Mouse (Mus musculus) neural tube, embryonic 14.5 days (tissue): Measurements from ENCODE around the gene Zfp879. TPM values are rescaled to one million over a fixed set of nuclear protein-coding genes. Genes with fewer than 3 reads are reported as not detected.

Experiments used
- ATAC-seq: fragments of 200-750 bp; cut with Nextera tagmentation; 2 replicates; pipeline ENCODE4 v1.8.0; 2017; ENCODE audit warnings: low read depth, mild to moderate bottlenecking, moderate TSS enrichment, moderate library complexity
- H3K27ac ChIP-seq: fragments of 300-500 bp; sonication (generic); 2 replicates; pipeline ENCODE4 v1.5.1; 2014; ENCODE audit warnings: low read depth, mild to moderate bottlenecking, control low read depth, low read length, moderate library complexity, mixed read lengths
- H3K27me3 ChIP-seq: fragments of 300-500 bp; sonication (generic); 2 replicates; pipeline ENCODE4 v1.6.1; 2014; ENCODE audit warnings: low read length; ENCODE audit not compliant: control insufficient read depth, insufficient read depth
- H3K36me3 ChIP-seq: fragments of 300-500 bp; sonication (generic); 2 replicates; pipeline ENCODE4 v1.6.1; 2014; ENCODE audit warnings: low read length, mixed read lengths; ENCODE audit not compliant: control insufficient read depth, insufficient read depth
- H3K4me1 ChIP-seq: fragments of 300-500 bp; sonication (generic); 2 replicates; pipeline ENCODE4 v1.6.1; 2014; ENCODE audit warnings: low read length; ENCODE audit not compliant: control insufficient read depth, insufficient read depth
- H3K4me2 ChIP-seq: fragments of 300-500 bp; sonication (generic); 2 replicates; pipeline ENCODE4 v1.6.1; 2014; ENCODE audit warnings: mild to moderate bottlenecking, low read depth, low read length, control low read depth
- H3K4me3 ChIP-seq: fragments of 300-500 bp; sonication (generic); 2 replicates; pipeline ENCODE4 v1.5.1; 2014; ENCODE audit warnings: low read depth, low read length, control low read depth, mixed read lengths
- H3K9ac ChIP-seq: fragments of 300-500 bp; sonication (generic); replicated peaks from 2 replicates; pipeline ENCODE4 v1.6.1; 2014; ENCODE audit warnings: low read depth, mild to moderate bottlenecking, control low read depth, low read length, mixed read lengths
- H3K9me3 ChIP-seq: fragments of 300-500 bp; sonication (generic); 2 replicates; pipeline ENCODE4 v1.6.1; 2016; ENCODE audit warnings: low read length; ENCODE audit not compliant: control insufficient read depth
- WGBS: fragments of 180-500 bp; shearing (Covaris S2); extraction: QIAGEN DNeasy Blood & Tissue Kit; methylation state at CpG from one replicate; pipeline ENCODE4 v1.1.7; 2014; 5-methylcytosine and 5-hydroxymethylcytosine counted together
- polyA plus RNA-seq: library from polyadenylated mRNA; unstranded; fragments of >200 nt; fragmentation: Nextera tagmentation; extraction: Ambion mirVana; gene quantifications from 2 replicates; pipeline ENCODE4 v1.2.1, GENCODE M21; 2014

Zfp879 gene
- 1.4 and 2.3 TPM in 2 replicates for polyA plus RNA-seq

DNA sequence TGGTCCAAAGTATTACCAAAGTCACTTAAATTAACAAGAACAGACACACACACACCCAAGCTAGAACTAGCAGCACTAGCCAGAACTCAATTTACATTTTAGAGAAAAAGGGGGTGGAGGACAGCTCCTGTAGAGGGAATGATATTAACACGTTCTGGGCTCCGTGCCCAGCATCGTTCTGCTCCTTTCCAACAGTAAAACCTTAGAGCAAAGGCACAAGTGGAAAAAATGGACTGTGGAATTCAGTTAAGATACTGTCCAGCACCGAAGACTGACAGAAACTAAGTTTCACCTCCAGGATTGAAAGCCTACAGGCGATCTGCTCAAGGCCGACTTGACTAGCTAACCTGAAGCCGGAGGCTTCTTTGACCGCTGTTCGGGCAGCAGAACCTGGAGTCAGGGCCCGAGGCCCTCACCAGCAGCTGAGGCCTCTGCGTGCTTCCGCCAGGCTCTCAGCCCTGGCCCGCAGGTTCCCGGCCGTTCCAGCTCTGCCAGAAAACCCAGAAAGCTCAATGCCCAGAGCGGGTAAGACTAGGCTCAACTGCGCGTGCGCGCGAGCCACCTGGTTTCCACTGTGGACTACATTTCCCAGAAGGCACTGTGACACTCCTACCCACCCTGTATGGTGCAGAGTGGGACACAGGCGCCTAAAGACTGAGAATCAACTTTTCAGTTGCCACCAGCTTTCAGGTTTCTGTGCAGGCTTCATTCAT lies at the start of gene Zfp879:
Zfp879 (minus strand) TSS at position 530 of the 713 bp plus-strand sequence.
- Histone ChIP-seq H3K4me2 (peak within 1 kb of the TSS; percentile 65), H3K4me1 (no peaks in the 10 kb centered on the region), H3K9me3 (no peaks in the 10 kb centered on the region), H3K27ac (peak within 1 kb of the TSS; percentile 75; the same call in 1 of the 2 replicates), H3K4me3 (peak within 1 kb of the TSS; percentile 38), H3K36me3 (no peaks in the 10 kb centered on the region), H3K9ac (peak within 1 kb of the TSS; percentile 62), H3K27me3 (no peaks in the 10 kb centered on the region)
- 22% methylated on average over 22 of the region's 22 CpGs for WGBS
- ATAC-seq, result peak; percentile 97

DNA sequence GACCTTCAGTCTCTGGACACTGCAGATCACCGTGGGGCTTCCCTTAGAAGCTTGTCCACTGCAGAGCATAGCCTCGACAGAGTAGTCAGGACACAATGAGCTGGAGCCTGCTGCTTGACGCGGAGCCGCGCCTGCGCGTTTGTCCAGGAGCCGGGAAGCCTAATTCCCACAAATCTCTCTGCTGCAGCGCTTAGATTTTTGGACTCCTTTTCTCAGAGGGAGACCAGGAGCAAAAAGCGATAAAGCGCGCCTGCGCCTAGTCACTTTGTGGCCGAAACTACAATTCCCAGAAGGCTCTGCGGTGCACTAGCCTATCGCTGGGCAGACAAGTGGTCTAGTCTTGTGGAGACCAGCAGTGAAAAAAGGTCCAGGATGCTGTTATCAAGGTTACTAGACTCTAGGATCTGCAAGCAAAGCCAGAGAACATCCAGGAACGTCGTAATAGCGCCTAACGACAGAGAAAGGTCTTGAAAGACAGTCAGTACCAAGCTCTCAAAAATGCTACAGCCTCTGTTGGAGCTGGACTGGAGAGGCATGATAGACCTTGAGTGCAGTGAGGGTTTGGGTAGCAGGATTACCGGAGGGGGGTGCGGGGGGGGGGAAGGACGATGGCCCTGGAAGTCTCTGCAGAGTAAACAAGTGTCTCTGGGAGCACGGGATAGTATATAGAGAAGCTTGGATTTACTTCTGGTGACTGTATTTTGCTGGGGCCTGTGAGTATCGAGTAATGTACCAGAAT lies 46.2 kb upstream of the Zfp879 start, which contains the start of gene Zfp454:
Zfp454 (minus strand) TSS at position 262 of the 739 bp plus-strand sequence.
- WGBS, result 6% methylated on average over 26 of the region's 26 CpGs
- peaks cover 7% of the 10 kb centered on the region; the same call in 1 of the 2 replicates for H3K4me1 ChIP-seq

DNA sequence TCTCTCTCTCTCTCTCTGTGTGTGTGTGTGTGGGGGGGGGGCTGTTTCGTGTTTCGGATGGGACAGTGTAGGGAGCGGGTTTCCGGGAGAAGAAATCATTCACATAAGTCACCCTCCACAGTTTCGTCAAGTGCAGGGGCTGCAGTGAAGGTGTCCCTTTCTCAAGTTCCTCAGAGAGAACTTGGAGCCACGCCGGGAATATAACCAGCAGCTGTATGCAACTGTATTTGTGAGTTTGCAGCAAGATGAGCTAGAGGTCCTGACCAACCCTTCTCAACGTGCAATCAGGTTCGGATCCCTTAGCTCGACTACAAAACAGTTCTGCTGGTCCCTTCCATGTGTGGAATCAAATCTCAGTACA lies 45.6 kb upstream of the Zfp879 start:
- H3K4me1 ChIP-seq, result peaks cover 7% of the 10 kb centered on the region; the same call in 1 of the 2 replicates
- peak; percentile 9 for ATAC-seq

More for the DNA sequence above, 46.2 kb upstream of the Zfp879 start, which contains the start of gene Zfp454:
- Histone ChIP-seq H3K9ac (peak within 1 kb of the TSS; percentile 60), H3K27ac (peak within 1 kb of the TSS; percentile 76), H3K9me3 (peaks cover 4% of the 10 kb centered on the region; the same call in 1 of the 2 replicates), H3K36me3 (peaks cover 9% of the 10 kb centered on the region; the same call in 1 of the 2 replicates), H3K4me2 (peak within 1 kb of the TSS; percentile 74), H3K27me3 (no peaks in the 10 kb centered on the region), H3K4me3 (peak within 1 kb of the TSS; percentile 48)
- ATAC-seq, result peak; percentile 96

DNA sequence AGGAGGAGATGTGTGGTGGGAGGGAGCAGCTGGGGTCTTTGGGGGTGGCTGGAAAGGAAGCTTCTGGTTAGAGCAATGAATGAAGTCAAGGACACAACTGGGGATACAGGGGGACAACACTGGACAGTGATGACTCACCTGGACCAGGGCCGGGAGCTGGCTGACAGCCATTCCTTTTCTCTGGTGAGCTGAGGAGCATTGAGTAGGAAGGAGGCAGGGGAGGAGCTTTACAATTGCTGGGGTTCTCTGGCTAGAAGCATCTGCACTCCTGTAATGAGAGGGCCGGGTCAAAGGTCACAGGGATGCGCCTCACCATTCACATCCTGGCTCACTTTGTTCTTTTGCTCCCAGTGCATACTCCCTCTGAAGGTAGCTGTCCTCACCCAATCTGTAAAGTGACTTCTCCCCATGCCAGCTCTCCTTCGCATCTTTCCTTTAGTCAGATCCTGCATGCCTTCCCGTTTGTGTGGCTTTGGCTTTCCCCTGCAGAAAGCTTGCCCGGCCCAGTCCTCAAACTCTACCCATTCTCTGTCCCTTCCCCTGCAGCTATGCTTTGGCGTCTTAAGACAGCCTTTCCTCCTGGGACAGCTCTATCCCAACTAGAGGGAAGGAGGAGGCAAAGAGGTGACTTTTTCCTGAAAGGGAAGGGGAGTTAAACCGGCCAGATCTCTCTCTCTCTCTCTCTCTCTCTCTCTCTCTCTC lies 45.0 kb upstream of the Zfp879 start:
- H3K36me3 ChIP-seq, result peaks cover 16% of the 10 kb centered on the region; the same call in 1 of the 2 replicates
- H3K9ac ChIP-seq, result peak overlapping the region; percentile 60; the same call in 1 of the 2 replicates
- peaks cover 4% of the 10 kb centered on the region; the same call in 1 of the 2 replicates for H3K9me3 ChIP-seq
- no peak for ATAC-seq
- H3K4me3 ChIP-seq, result peak overlapping the region; percentile 48
- peaks cover 7% of the 10 kb centered on the region; the same call in 1 of the 2 replicates for H3K4me1 ChIP-seq
- WGBS, result 48% methylated on average over 8 of the region's 8 CpGs
- H3K4me2 ChIP-seq, result peak overlapping the region; percentile 74
- no peaks in the 10 kb centered on the region for H3K27me3 ChIP-seq
- no peak overlapping the region for H3K27ac ChIP-seq

More for the DNA sequence above, 45.6 kb upstream of the Zfp879 start:
- H3K9ac ChIP-seq, result peak overlapping the region; percentile 60
- H3K27ac ChIP-seq, result peak overlapping the region; percentile 76
- peak overlapping the region; percentile 74 for H3K4me2 ChIP-seq
- peaks cover 4% of the 10 kb centered on the region; the same call in 1 of the 2 replicates for H3K9me3 ChIP-seq
- no peaks in the 10 kb centered on the region for H3K27me3 ChIP-seq
- WGBS, result 29% methylated on average over 10 of the region's 10 CpGs
- H3K4me3 ChIP-seq, result peak overlapping the region; percentile 48
- H3K36me3 ChIP-seq, result peaks cover 13% of the 10 kb centered on the region; the same call in 1 of the 2 replicates

DNA sequence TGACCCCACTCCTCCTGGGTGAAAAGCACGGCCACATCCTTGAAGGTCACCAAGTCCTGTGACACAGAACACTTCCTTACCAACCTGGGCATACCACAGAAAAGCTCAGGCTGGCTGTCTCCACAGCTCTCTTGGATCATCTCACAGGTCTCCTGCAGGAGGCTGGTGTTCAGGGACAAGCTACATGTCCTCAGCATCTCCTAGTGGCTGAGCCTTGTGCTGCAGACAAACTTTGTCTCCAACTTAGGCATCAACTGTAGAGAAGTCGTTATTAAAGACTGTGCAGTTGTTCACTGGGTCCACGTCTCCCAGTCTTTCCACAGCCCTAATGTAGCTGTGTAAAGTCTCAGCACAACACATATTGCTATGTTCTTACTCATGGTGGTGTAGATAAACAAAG lies 42.4 kb upstream of the Zfp879 start:
- Histone ChIP-seq H3K4me1 (peaks cover 7% of the 10 kb centered on the region; the same call in 1 of the 2 replicates), H3K27ac (no peak overlapping the region), H3K36me3 (peaks cover 20% of the 10 kb centered on the region; the same call in 1 of the 2 replicates), H3K4me2 (no peak overlapping the region), H3K27me3 (no peaks in the 10 kb centered on the region), H3K9me3 (no peaks in the 10 kb centered on the region), H3K9ac (no peak overlapping the region), H3K4me3 (no peak overlapping the region)
- no peak for ATAC-seq
- WGBS, result 90% methylated on average over 3 of the region's 3 CpGs

DNA sequence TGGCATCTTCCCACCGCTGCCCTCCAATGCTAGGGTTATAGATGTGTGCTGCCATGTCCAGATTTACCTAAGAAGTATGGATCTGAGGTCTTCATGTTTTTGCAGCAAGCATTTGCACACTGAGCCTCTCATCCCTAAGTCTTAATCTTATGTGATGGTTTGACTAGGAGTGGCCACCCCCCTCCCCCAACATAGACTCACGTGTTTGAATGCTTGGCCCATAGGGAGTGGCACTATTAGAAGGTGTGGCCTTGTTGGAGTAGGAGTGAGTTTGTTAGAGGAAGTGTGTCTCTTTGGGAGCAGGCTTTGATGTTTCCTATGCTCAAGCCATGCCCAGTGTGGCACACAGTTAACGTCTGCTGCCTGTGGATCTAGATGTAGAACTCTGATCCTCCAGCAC lies 37.3 kb upstream of the Zfp879 start:
- Histone ChIP-seq H3K4me1 (no peaks in the 10 kb centered on the region), H3K27me3 (no peaks in the 10 kb centered on the region), H3K9me3 (peaks cover 3% of the 10 kb centered on the region), H3K36me3 (peaks cover 46% of the 10 kb centered on the region), H3K4me3 (no peak overlapping the region), H3K27ac (no peak overlapping the region), H3K9ac (no peak overlapping the region), H3K4me2 (no peak overlapping the region)
- WGBS, result 93% methylated on average over 3 of the region's 3 CpGs
- no peak for ATAC-seq

DNA sequence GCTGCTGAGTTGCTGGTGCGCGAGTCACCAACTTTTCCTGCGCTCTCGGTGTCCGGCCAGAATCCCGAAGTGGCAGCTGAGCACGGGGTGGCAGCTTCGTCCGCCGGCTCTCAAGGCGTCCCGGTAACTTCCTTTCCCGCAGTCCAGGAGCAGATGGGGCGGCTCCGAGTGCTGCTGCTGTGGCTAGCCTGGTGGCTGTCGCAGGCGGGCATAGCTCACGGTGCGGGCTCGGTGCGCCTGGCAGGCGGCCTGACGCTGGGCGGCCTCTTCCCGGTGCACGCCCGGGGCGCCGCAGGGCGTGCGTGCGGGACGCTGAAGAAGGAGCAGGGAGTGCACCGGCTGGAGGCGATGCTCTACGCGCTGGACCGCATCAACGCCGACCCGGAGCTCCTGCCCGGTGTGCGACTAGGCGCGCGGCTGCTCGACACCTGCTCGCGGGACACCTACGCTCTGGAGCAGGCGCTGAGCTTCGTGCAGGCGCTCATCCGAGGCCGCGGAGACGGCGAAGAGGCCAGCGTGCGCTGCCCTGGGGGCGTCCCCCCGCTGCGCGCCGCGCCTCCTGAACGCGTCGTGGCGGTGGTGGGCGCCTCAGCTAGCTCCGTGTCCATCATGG lies 9.7 kb upstream of the Zfp879 start:
- Histone ChIP-seq H3K9ac (peak overlapping the region; percentile 48), H3K4me3 (peak overlapping the region; percentile 37), H3K27me3 (peaks cover 37% of the 10 kb centered on the region), H3K36me3 (no peaks in the 10 kb centered on the region), H3K27ac (no peak overlapping the region), H3K9me3 (no peaks in the 10 kb centered on the region), H3K4me2 (peak overlapping the region; percentile 93), H3K4me1 (peaks cover 10% of the 10 kb centered on the region; the same call in 1 of the 2 replicates)
- ATAC-seq, result peak; percentile 41; the same call in 1 of the 2 replicates
- 0% methylated on average over 65 of the region's 72 CpGs for WGBS

DNA sequence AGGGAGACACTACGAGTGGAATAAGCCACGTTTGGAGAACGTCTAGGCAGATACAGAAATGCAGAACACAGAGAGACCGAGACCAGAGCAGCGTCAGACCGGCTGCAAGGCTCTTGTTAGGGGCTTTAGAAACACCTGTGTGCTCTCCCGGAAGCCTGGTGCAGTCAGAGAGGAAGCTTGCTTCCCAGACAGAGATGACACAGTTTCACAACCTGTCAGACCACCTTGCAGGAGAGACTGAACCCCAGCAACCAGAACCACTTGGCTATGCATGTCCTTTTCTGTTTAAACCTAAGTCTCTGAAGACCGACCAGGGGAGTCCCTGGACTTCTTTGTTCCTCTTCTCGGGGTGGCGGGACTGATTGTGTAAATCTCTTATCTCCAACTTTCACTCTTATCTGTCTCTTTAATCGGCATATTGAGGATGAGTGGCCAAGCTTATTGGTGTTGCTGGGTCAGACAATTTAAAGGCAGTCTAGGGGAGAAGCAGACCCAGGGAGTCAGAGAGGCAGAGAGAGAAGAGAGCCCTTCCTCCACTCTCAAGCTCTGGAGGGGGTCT lies 8.9 kb upstream of the Zfp879 start, which contains the start of gene Grm6:
Grm6 (plus strand) TSS at position 509 of the 559 bp plus-strand sequence.
- Histone ChIP-seq H3K9ac (peak within 1 kb of the TSS; percentile 48), H3K4me2 (peak within 1 kb of the TSS; percentile 93), H3K4me3 (peak within 1 kb of the TSS; percentile 37), H3K9me3 (no peaks in the 10 kb centered on the region), H3K27ac (no peak within 1 kb of the TSS), H3K36me3 (no peaks in the 10 kb centered on the region), H3K27me3 (peaks cover 37% of the 10 kb centered on the region), H3K4me1 (peaks cover 10% of the 10 kb centered on the region; the same call in 1 of the 2 replicates)
- no peak for ATAC-seq
- WGBS, result 2% methylated on average over 11 of the region's 11 CpGs
